Mouse (Mus musculus) liver, adult 2 months (tissue): ENCODE data around the gene Fam78a.

ENCODE experiments used
- CTCF ChIP-seq: fragments of 200-500 bp; IDR thresholded peaks from 2 replicates; pipeline ENCODE4 v1.5.1; 2011; ENCODE audit warnings: low read depth, low read length, control low read depth
- POLR2A ChIP-seq: fragments of 200-500 bp; IDR thresholded peaks from 2 replicates; pipeline ENCODE4 v1.6.1; 2011; ENCODE audit warnings: low read length, control low read depth; ENCODE audit not compliant: insufficient read depth; ENCODE audit errors: extremely low read depth

GRCm38 (mm10) chr2:32119802-32120750 is 35.4 kb upstream of the Fam78a start:
- no peak for TF ChIP-seq CTCF
- TF ChIP-seq POLR2A = no peak
